In the genomic region with DNA sequence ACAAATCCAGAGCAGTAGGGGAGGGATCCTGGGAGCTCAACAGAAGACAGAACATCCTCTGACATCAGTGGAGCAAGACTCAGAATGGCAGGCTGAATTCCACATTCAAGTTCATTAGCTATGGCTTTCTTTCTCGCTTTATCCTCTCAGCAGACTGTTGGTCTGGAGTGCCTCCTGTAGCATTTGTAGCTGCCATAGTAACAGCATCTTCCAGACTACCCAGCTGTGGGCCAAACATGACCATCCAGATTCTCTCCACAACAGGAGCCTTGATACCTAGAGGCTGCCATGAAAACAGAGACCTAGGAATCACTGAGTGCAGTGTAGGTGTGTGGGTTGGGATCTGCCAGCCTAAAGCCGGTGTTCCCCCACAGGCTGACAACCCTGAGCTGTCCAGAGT, we compare ENCODE assay signal across 18 mouse cellular contexts. TPM values are rescaled to one million over a fixed set of nuclear protein-coding genes. Genes with fewer than 3 reads are reported as not detected.
"Had no signal": no experiment of that assay in that cellular context is flagged by ENCODE, and none has a peak within 500 bp of the region (broad histone marks: within the 10 kb centered on the region; RNA-seq: fewer than 3 reads in every experiment).

No protein-coding gene starts in this region.

- H3K27ac ChIP-seq: neural tube, embryonic 15.5 days; stomach, embryonic 15.5 days; stomach, postnatal 0 days had no signal

- H3K9me3 ChIP-seq: neural tube, embryonic 15.5 days; stomach, embryonic 15.5 days had no signal

- H3K4me3 ChIP-seq: neural tube, embryonic 15.5 days; stomach, embryonic 15.5 days had no signal

- H3K27me3 ChIP-seq: neural tube, embryonic 15.5 days; stomach, embryonic 15.5 days had no signal

- DNase-seq: retina, postnatal 1 day; right cerebral cortex, adult 18-20 months; right cerebral cortex, postnatal 14 days; right cerebral cortex, postnatal 25 days; right cerebral cortex, postnatal 4 days; spleen, adult 18-20 months; thymus, adult 18-20 months; thymus, adult 2 months; thymus, postnatal 14 days; thymus, postnatal 25 days; thymus, postnatal 36 days; thymus, postnatal 4 days had no signal

- H3K36me3 ChIP-seq: neural tube, embryonic 15.5 days; stomach, embryonic 15.5 days had no signal

- H3K9ac ChIP-seq: neural tube, embryonic 15.5 days; stomach, embryonic 15.5 days had no signal

RNA-seq across cellular contexts. Expression of gene Acox2, which starts 49.3 kb away (rescaled TPM):
- total RNA-seq: neutrophil, adult 5-6 weeks had no signal
- polyA plus RNA-seq: neural tube, embryonic 14.5 days; neural tube, embryonic 15.5 days; stomach, embryonic 14.5 days had no signal
